Mouse (Mus musculus) MEL (cell line): Measurements from ENCODE around the gene Creb3. TPM values are rescaled to one million over a fixed set of nuclear protein-coding genes. Genes with fewer than 3 reads are reported as not detected.
A peak's percentile ranks its signal among the peaks of the same experiment; 100 is the strongest.

Source experiments
- DNase-seq: peaks from one replicate; pipeline ENCODE4 v3.0.0; 2011; ENCODE audit warnings: low read depth, low spot score
- H3K27ac ChIP-seq: 2 replicates; pipeline ENCODE4 v1.5.1; 2012; ENCODE audit warnings: low read depth, mild to moderate bottlenecking, control low read depth, low read length, moderate library complexity; ENCODE audit not compliant: control insufficient read depth
- H3K27me3 ChIP-seq, 2 experiments: fragments of 150-350 bp in 1 of 2; sonication (generic) in 1 of 2; 2 replicates each; pipeline ENCODE4 v1.6.1; 2012; ENCODE audit warnings: low read length in 2 of 2, mild to moderate bottlenecking in 2 of 2, improper control_type of control experiment in 1 of 2, moderate library complexity in 1 of 2; ENCODE audit not compliant: insufficient read depth in 2 of 2, control insufficient read depth in 1 of 2
- H3K36me3 ChIP-seq, 2 experiments: 2 replicates each; pipeline ENCODE4 v1.6.1; 2012 to 2014; ENCODE audit warnings: low read length in 2 of 2, improper control_type of control experiment in 1 of 2, inconsistent platforms in 1 of 2, mild to moderate bottlenecking in 1 of 2; ENCODE audit not compliant: insufficient read depth in 2 of 2, control insufficient read depth in 1 of 2
- H3K4me1 ChIP-seq, 2 experiments: fragments of 150-350 bp in 1 of 2; sonication (generic) in 1 of 2; 2 replicates each; pipeline ENCODE4 v1.6.1; 2012; ENCODE audit warnings: low read length in 2 of 2, improper control_type of control experiment in 1 of 2, mild to moderate bottlenecking in 1 of 2; ENCODE audit not compliant: insufficient read depth in 2 of 2, control insufficient read depth in 1 of 2
- H3K4me3 ChIP-seq, 2 experiments: fragments of 150-350 bp in 1 of 2; sonication (generic) in 1 of 2; 2 replicates each; pipeline ENCODE4 v1.5.1; 2012; ENCODE audit warnings: low read depth in 2 of 2, low read length in 2 of 2, mild to moderate bottlenecking in 2 of 2, moderate library complexity in 2 of 2, control low read depth in 1 of 2, improper control_type of control experiment in 1 of 2; ENCODE audit not compliant: control insufficient read depth in 1 of 2, insufficient read depth in 1 of 2
- H3K79me2 ChIP-seq: 2 replicates; pipeline ENCODE4 v1.6.1; 2012; ENCODE audit warnings: mild to moderate bottlenecking, low read length, moderate library complexity; ENCODE audit not compliant: control insufficient read depth, poor library complexity, insufficient read depth
- H3K9ac ChIP-seq: 2 replicates; pipeline ENCODE4 v1.6.1; 2012; ENCODE audit warnings: low read depth, mild to moderate bottlenecking, control low read depth, low read length, moderate library complexity; ENCODE audit not compliant: control insufficient read depth, poor library complexity, severe bottlenecking
- H3K9me3 ChIP-seq: fragments of 150-350 bp; sonication (generic); replicated peaks from 2 replicates; pipeline ENCODE4 v1.6.1; 2012; ENCODE audit warnings: mild to moderate bottlenecking, low read length, improper control_type of control experiment, moderate library complexity; ENCODE audit not compliant: insufficient read depth
- BHLHE40 ChIP-seq: IDR thresholded peaks from 2 replicates; pipeline ENCODE4 v1.6.1; 2012; ENCODE audit warnings: low read depth, mild to moderate bottlenecking, inconsistent platforms, low read length, improper control_type of control experiment, borderline replicate concordance
- CHD1 ChIP-seq: IDR thresholded peaks from 2 replicates; pipeline ENCODE4 v1.6.1; 2012; ENCODE audit warnings: low read depth, mild to moderate bottlenecking, inconsistent platforms, low read length, improper control_type of control experiment
- CHD2 ChIP-seq: IDR thresholded peaks from 2 replicates; pipeline ENCODE4 v1.6.1; 2011; ENCODE audit warnings: low read length, improper control_type of control experiment
- CTCF ChIP-seq, 3 experiments: IDR thresholded peaks in 2 of 3; conservative IDR thresholded peaks in 1 of 3; 2 replicates each; pipeline ENCODE4 v1.5.1; 2011 to 2012; ENCODE audit warnings: low read length in 3 of 3, low read depth in 2 of 3, mild to moderate bottlenecking in 2 of 3, improper control_type of control experiment in 1 of 3, inconsistent platforms in 1 of 3, mixed read lengths in 1 of 3, moderate library complexity in 1 of 3; ENCODE audit not compliant: control insufficient read depth in 1 of 3, insufficient read depth in 1 of 3, poor library complexity in 1 of 3, severe bottlenecking in 1 of 3
- E2F4 ChIP-seq: IDR thresholded peaks from 2 replicates; pipeline ENCODE4 v1.6.1; 2011; ENCODE audit warnings: low read depth, low read length, improper control_type of control experiment, borderline replicate concordance
- ELF1 ChIP-seq: IDR thresholded peaks from 2 replicates; pipeline ENCODE4 v1.6.1; 2014; ENCODE audit warnings: low read depth, mild to moderate bottlenecking, inconsistent platforms, low read length, improper control_type of control experiment, moderate library complexity
- EP300 ChIP-seq, 2 experiments: IDR thresholded peaks; 2 replicates each; pipeline ENCODE4 v1.6.1; 2011; ENCODE audit warnings: improper control_type of control experiment in 2 of 2, low read length in 2 of 2, low read depth in 1 of 2, mild to moderate bottlenecking in 1 of 2
- ETS1 ChIP-seq: IDR thresholded peaks from 2 replicates; pipeline ENCODE4 v1.6.1; 2012; ENCODE audit warnings: low read depth, mild to moderate bottlenecking, inconsistent platforms, low read length, improper control_type of control experiment, moderate library complexity
- GABPA ChIP-seq: IDR thresholded peaks from 2 replicates; pipeline ENCODE4 v1.6.1; 2012; ENCODE audit warnings: low read depth, mild to moderate bottlenecking, inconsistent platforms, low read length, improper control_type of control experiment, moderate library complexity
- GATA1 ChIP-seq: IDR thresholded peaks from 2 replicates; pipeline ENCODE4 v1.6.1; 2011; ENCODE audit warnings: low read depth, low read length, improper control_type of control experiment
- JUND ChIP-seq: IDR thresholded peaks from 2 replicates; pipeline ENCODE4 v1.6.1; 2011; ENCODE audit warnings: low read depth, mild to moderate bottlenecking, improper control_type of control experiment, low read length
- KAT2A ChIP-seq: conservative IDR thresholded peaks from 2 replicates; pipeline ENCODE4 v1.6.1; 2012; ENCODE audit warnings: low read depth, low read length, improper control_type of control experiment, inconsistent platforms
- MAZ ChIP-seq: IDR thresholded peaks from 2 replicates; pipeline ENCODE4 v1.6.1; 2012; ENCODE audit warnings: low read depth, mild to moderate bottlenecking, inconsistent platforms, low read length, improper control_type of control experiment
- MEF2A ChIP-seq: IDR thresholded peaks from 2 replicates; pipeline ENCODE4 v1.6.1; 2014; ENCODE audit warnings: low read depth, mild to moderate bottlenecking, inconsistent platforms, low read length, improper control_type of control experiment; ENCODE audit not compliant: poor library complexity, insufficient replicate concordance, severe bottlenecking; ENCODE audit errors: extremely low read depth
- MYC ChIP-seq: IDR thresholded peaks from 2 replicates; pipeline ENCODE4 v1.6.1; 2011; ENCODE audit warnings: low read depth, mild to moderate bottlenecking, low read length, improper control_type of control experiment, moderate library complexity
- NELFE ChIP-seq: IDR thresholded peaks from 2 replicates; pipeline ENCODE4 v1.6.1; 2011; ENCODE audit warnings: low read depth, low read length, improper control_type of control experiment
- POLR2A ChIP-seq, 2 experiments: IDR thresholded peaks; 2 replicates each; pipeline ENCODE4 v1.6.1; 2011 to 2012; ENCODE audit warnings: low read length in 2 of 2, mild to moderate bottlenecking in 2 of 2, control low read depth in 1 of 2, improper control_type of control experiment in 1 of 2, low read depth in 1 of 2, moderate library complexity in 1 of 2; ENCODE audit not compliant: control insufficient read depth in 1 of 2, insufficient read depth in 1 of 2, poor library complexity in 1 of 2
- POLR2AphosphoS2 ChIP-seq: IDR thresholded peaks from 2 replicates; pipeline ENCODE4 v1.6.1; 2011; ENCODE audit warnings: low read length, improper control_type of control experiment
- RCOR1 ChIP-seq: IDR thresholded peaks from 2 replicates; pipeline ENCODE4 v1.6.1; 2012; ENCODE audit warnings: low read depth, mild to moderate bottlenecking, inconsistent platforms, low read length, improper control_type of control experiment
- SIN3A ChIP-seq: IDR thresholded peaks from 2 replicates; pipeline ENCODE4 v1.6.1; 2012; ENCODE audit warnings: low read length, improper control_type of control experiment, inconsistent platforms
- SMC3 ChIP-seq: IDR thresholded peaks from 2 replicates; pipeline ENCODE4 v1.6.1; 2011; ENCODE audit warnings: low read depth, low read length, improper control_type of control experiment
- TAL1 ChIP-seq: IDR thresholded peaks from 2 replicates; pipeline ENCODE4 v1.6.1; 2012; ENCODE audit warnings: mild to moderate bottlenecking, inconsistent platforms, low read length, moderate library complexity, mixed read lengths
- UBTF ChIP-seq: IDR thresholded peaks from 2 replicates; pipeline ENCODE4 v1.6.1; 2012; ENCODE audit warnings: low read depth, mild to moderate bottlenecking, inconsistent platforms, low read length, improper control_type of control experiment, moderate library complexity, borderline replicate concordance; ENCODE audit not compliant: insufficient read depth
- USF1 ChIP-seq: IDR thresholded peaks from 2 replicates; pipeline ENCODE4 v1.6.1; 2014; ENCODE audit warnings: low read depth, mild to moderate bottlenecking, inconsistent platforms, low read length, improper control_type of control experiment, moderate library complexity
- ZC3H11A ChIP-seq: IDR thresholded peaks from 2 replicates; pipeline ENCODE4 v1.6.1; 2012; ENCODE audit warnings: low read depth, mild to moderate bottlenecking, inconsistent platforms, low read length, improper control_type of control experiment
- ZMIZ1 ChIP-seq: IDR thresholded peaks from 2 replicates; pipeline ENCODE4 v1.6.1; 2012; ENCODE audit warnings: low read depth, mild to moderate bottlenecking, inconsistent platforms, low read length, improper control_type of control experiment, moderate library complexity
- ZNF384 ChIP-seq: IDR thresholded peaks from 2 replicates; pipeline ENCODE4 v1.6.1; 2012; ENCODE audit warnings: low read depth, mild to moderate bottlenecking, inconsistent platforms, low read length, improper control_type of control experiment
- polyA plus RNA-seq, 2 experiments: library from polyadenylated mRNA; stranded (reverse) in 1 of 2; unstranded in 1 of 2; fragments of >175 nt in 1 of 2; fragments of >200 nt in 1 of 2; gene quantifications; 2 replicates each; pipeline versions ENCODE4 v1.2.1 to v1.2.4; 2012; ENCODE audit warnings: low replicate concordance in 2 of 2, low read depth in 1 of 2; ENCODE audit not compliant: insufficient read length in 2 of 2, insufficient read depth in 1 of 2, missing spikeins in 1 of 2
- total RNA-seq: library from RNA; depleted of rRNA; stranded (reverse); fragments of 300-350 nt; gene quantifications from 2 replicates; pipeline ENCODE4 v1.2.3, GENCODE M21; 2012

The Creb3 gene
- total and polyA plus RNA-seq, 3 experiments, result 17.1 to 21.3 TPM; not detected in 1

GRCm38 (mm10) chr4:43562769-43563600, 853 bp downstream of the Creb3 start (continued):
- TF ChIP-seq CTCF (IDR thresholded peaks at IDR 0.05 in 2 of 3, conservative IDR thresholded peaks at IDR 0.05 in 1 of 3; ENCODE audit: control insufficient read depth in 1 of 3, insufficient read depth in 1 of 3, low read depth in 2 of 3, low read length in 3 of 3, poor library complexity in 1 of 3, severe bottlenecking in 1 of 3), result no peak
- TF ChIP-seq MYC, result 0 out of 2 replicates have a peak, but pooled peaks have one; percentile 25
- TF ChIP-seq NELFE, result peak; percentile 20; the same call in 1 of the 2 replicates
- no peak for TF ChIP-seq UBTF
- TF ChIP-seq ZC3H11A, result no peak
- no peak for TF ChIP-seq GATA1
- no peak for TF ChIP-seq SMC3
- TF ChIP-seq MAZ, result no peak
- no peak for TF ChIP-seq POLR2A (IDR thresholded peaks at IDR 0.05; ENCODE audit: control insufficient read depth in 1 of 2, insufficient read depth in 1 of 2, low read depth in 1 of 2, low read length in 2 of 2, poor library complexity in 1 of 2)
- TF ChIP-seq GABPA, result no peak
- TF ChIP-seq RCOR1, result no peak; the same call in 1 of the 2 replicates
- TF ChIP-seq ELF1, result no peak
- TF ChIP-seq ZNF384, result no peak
- TF ChIP-seq MEF2A, result no peak
- TF ChIP-seq TAL1, result no peak
- peak; percentile 11 for TF ChIP-seq KAT2A
- TF ChIP-seq USF1, result peak; percentile 65
- TF ChIP-seq BHLHE40, result no peak
- no peak for TF ChIP-seq JUND
- TF ChIP-seq ZMIZ1, result no peak
- TF ChIP-seq POLR2AphosphoS2, result no peak
- TF ChIP-seq ETS1, result 0 out of 2 replicates have a peak, but pooled peaks have one; percentile 7
- no peak for TF ChIP-seq E2F4

- TF ChIP-seq NELFE, result no peak
- no peak for TF ChIP-seq UBTF
- TF ChIP-seq GATA1, result peak; percentile 75
- peak; percentile 62 for TF ChIP-seq SIN3A
- no peak for TF ChIP-seq CHD2
- peak; percentile 53 to 72; a peak in 3 of 4 replicates for TF ChIP-seq EP300 (IDR thresholded peaks at IDR 0.05; ENCODE audit: low read depth in 1 of 2, low read length in 2 of 2)
- TF ChIP-seq CHD1, result no peak
- peak; percentile 63 for TF ChIP-seq RCOR1
- peaks cover 0 to 28% of the 10 kb centered on the region in 2 experiments; a peak in 2 of 4 replicates for H3K36me3 ChIP-seq
- H3K27ac ChIP-seq, result peak overlapping the region; percentile 61
- no peaks in the 10 kb centered on the region for H3K9me3 ChIP-seq
- peaks cover 35% of the 10 kb centered on the region for H3K79me2 ChIP-seq
- no peak overlapping the region; the same call in 1 of the 2 replicates for H3K9ac ChIP-seq
- H3K27me3 ChIP-seq, result no peaks in the 10 kb centered on the region
- H3K4me3 ChIP-seq, result peak overlapping the region; percentile 82; a peak in 3 of 4 replicates
- H3K4me1 ChIP-seq, result peaks cover 19 to 34% of the 10 kb centered on the region in 2 experiments
- DNase-seq, result no peak
Measured at GRCm38 (mm10) chr4:43563601-43563875, 1.4 kb downstream of the Creb3 start.
